Mouse (Mus musculus) lung, postnatal 0 days (tissue): ENCODE measurements around the gene Prkca.

Source experiments
- CTCF ChIP-seq: IDR thresholded peaks from 2 replicates; pipeline ENCODE4 v1.5.1; 2016; ENCODE audit warnings: antibody characterized with exemption, mild to moderate bottlenecking
- EP300 ChIP-seq: IDR thresholded peaks from 2 replicates; pipeline ENCODE4 v1.6.1; 2016; ENCODE audit warnings: antibody characterized with exemption, mild to moderate bottlenecking, control low read depth

GRCm38 (mm10) chr11:108342781-108343768 is 653 bp downstream of the Prkca start, which contains the start of gene Apoh:
- peak; percentile 17; the same call in 1 of the 2 replicates for TF ChIP-seq CTCF
- TF ChIP-seq EP300 = no peak
